Mouse (Mus musculus) cerebellum, adult 9-11 months (tissue): ENCODE measurements around the gene Tmem161a.
A peak's percentile ranks its signal among the peaks of the same experiment; 100 is the strongest.
"Not testable (repeated sequence)": the region's sequence is repeated elsewhere in the genome, so short reads cannot be mapped to it uniquely, and the experiment has no call there.

Source experiments
- DNase-seq: peaks from one replicate; pipeline ENCODE4 v3.0.0; 2022

Gene Tmem161a

GRCm38 (mm10) chr8:70212112-70213055 is 40.2 kb downstream of the Tmem161a start, which contains the start of gene Slc25a42:
Gene Slc25a42, minus strand, starts transcription at chr8:70212305.
- DNase-seq, result peak; percentile 100

GRCm38 (mm10) chr8:70214411-70214810 is 42.3 kb downstream of the Tmem161a start:
- DNase-seq, result no peak

GRCm38 (mm10) chr8:70215092-70215491 is 42.9 kb downstream of the Tmem161a start:
- no peak for DNase-seq

GRCm38 (mm10) chr8:70216161-70216560 is 44.0 kb downstream of the Tmem161a start:
- DNase-seq, result not testable (repeated sequence)

- peak; percentile 86 for DNase-seq
These were observed 44.4 kb downstream of the Tmem161a start for GRCm38 (mm10) chr8:70216566-70216965.

- DNase-seq, result no peak
These were observed 45.3 kb downstream of the Tmem161a start for GRCm38 (mm10) chr8:70217441-70217840.

GRCm38 (mm10) chr8:70219107-70219684 is 47.0 kb downstream of the Tmem161a start:
- no peak for DNase-seq

GRCm38 (mm10) chr8:70220236-70220840 is 48.2 kb downstream of the Tmem161a start:
- DNase-seq, result peak; percentile 70

GRCm38 (mm10) chr8:70220911-70221310 is 48.8 kb downstream of the Tmem161a start:
- DNase-seq, result no peak

- peak; percentile 20 for DNase-seq
These were observed 49.9 kb downstream of the Tmem161a start for GRCm38 (mm10) chr8:70222041-70222440.

- peak; percentile 35 for DNase-seq
These were observed 51.2 kb downstream of the Tmem161a start for GRCm38 (mm10) chr8:70223341-70223740.

GRCm38 (mm10) chr8:70227997-70228396 is 55.8 kb downstream of the Tmem161a start:
- DNase-seq, result peak; percentile 11

- no peak for DNase-seq
These were observed 58.7 kb downstream of the Tmem161a start for GRCm38 (mm10) chr8:70230837-70231236.
